Mouse (Mus musculus): Measurements from ENCODE around the gene Grasp.

DNA sequence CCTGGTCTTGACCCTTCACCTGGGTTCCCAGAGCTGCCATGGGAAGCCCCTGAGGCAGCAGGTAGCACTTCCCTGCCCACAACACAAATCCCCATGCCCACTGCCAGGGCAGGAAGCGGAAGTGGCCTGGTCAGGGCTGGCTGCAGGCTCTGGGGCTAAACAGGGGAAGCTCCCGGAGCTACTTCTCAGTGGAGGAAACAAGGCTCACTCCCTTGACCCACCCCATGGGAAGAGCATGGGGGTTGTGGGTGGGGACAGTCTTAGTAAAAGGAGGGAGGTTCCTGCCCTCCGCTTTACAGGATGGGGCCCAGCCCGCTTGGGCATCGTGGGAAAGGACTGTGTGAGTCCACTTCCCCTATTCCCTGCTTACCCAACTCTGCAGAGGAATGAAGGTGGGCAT is 38.5 kb downstream of the Grasp start:
- TF ChIP-seq GATA1 (IDR thresholded peaks at IDR 0.05; ENCODE audit: low read length) (no peak), TAL1 (IDR thresholded peaks at IDR 0.05; ENCODE audit: low read length) (no peak)

All from erythroblast, embryonic 14.5 days (primary cell).